Mouse (Mus musculus): ENCODE measurements around the gene Psme2b. TPM values are rescaled to one million over a fixed set of nuclear protein-coding genes. Genes with fewer than 3 reads are reported as not detected.
"Not testable (repeated sequence)": the region's sequence is repeated elsewhere in the genome, so short reads cannot be mapped to it uniquely, and the experiment has no call there.

Gene Psme2b
- 1 to 10 TPM; 1.2 to 1.3 TPM for total RNA-seq (2021)

- DNase-seq (ENCODE audit: extremely low spot score in 1 of 2, low spot score in 2 of 2); intact Hi-C loops (cut with DNase I): not testable (repeated sequence)
Measured at GRCm38 (mm10) chr11:48946090-48946489, at the start of gene Psme2b. Gene Psme2b, minus strand, starts transcription at chr11:48946190.

GRCm38 (mm10) chr11:48994018-48994417 is 48.0 kb upstream of the Psme2b start, which contains the start of gene Tgtp1:
Gene Tgtp1, minus strand, starts transcription at chr11:48994172.
- DNase-seq (ENCODE audit: extremely low spot score in 1 of 2, low spot score in 2 of 2); intact Hi-C loops (cut with DNase I): not testable (repeated sequence)

GRCm38 (mm10) chr11:48993296-48993695 is 47.3 kb upstream of the Psme2b start:
- DNase-seq (ENCODE audit: extremely low spot score in 1 of 2, low spot score in 2 of 2); intact Hi-C loops (cut with DNase I): not testable (repeated sequence)

- intact Hi-C loops (cut with DNase I): not testable (repeated sequence)
Measured at GRCm38 (mm10) chr11:48991740-48992520, 45.9 kb upstream of the Psme2b start, which contains the start of gene Gm12185. Gene Gm12185, minus strand, starts transcription at chr11:48992226.

GRCm38 (mm10) chr11:48989981-48990380 is 44.0 kb upstream of the Psme2b start:
- intact Hi-C loops (cut with DNase I): not testable (repeated sequence)

More at GRCm38 (mm10) chr11:48991740-48992520, 45.9 kb upstream of the Psme2b start, which contains the start of gene Gm12185:
- not testable (repeated sequence) for DNase-seq (ENCODE audit: extremely low spot score in 1 of 2, low spot score in 2 of 2)

GRCm38 (mm10) chr11:48988219-48988618 is 42.2 kb upstream of the Psme2b start:
- intact Hi-C loops (cut with DNase I); DNase-seq (ENCODE audit: extremely low spot score in 1 of 2, low spot score in 2 of 2): not testable (repeated sequence)

More at GRCm38 (mm10) chr11:48989981-48990380, 44.0 kb upstream of the Psme2b start:
- not testable (repeated sequence) for DNase-seq (ENCODE audit: extremely low spot score in 1 of 2, low spot score in 2 of 2)

GRCm38 (mm10) chr11:48982848-48983247 is 36.9 kb upstream of the Psme2b start:
- DNase-seq (ENCODE audit: extremely low spot score in 1 of 2, low spot score in 2 of 2); intact Hi-C loops (cut with DNase I): not testable (repeated sequence)

- intact Hi-C loops (cut with DNase I); DNase-seq (ENCODE audit: extremely low spot score in 1 of 2, low spot score in 2 of 2): not testable (repeated sequence)
Measured at GRCm38 (mm10) chr11:48980052-48980451, 34.1 kb upstream of the Psme2b start.

- intact Hi-C loops (cut with DNase I); DNase-seq (ENCODE audit: extremely low spot score in 1 of 2, low spot score in 2 of 2): not testable (repeated sequence)
Measured at GRCm38 (mm10) chr11:48979251-48979650, 33.3 kb upstream of the Psme2b start, which contains the start of gene 9930111J21Rik1. Gene 9930111J21Rik1, minus strand, starts transcription at chr11:48979398.

- not testable (repeated sequence) for DNase-seq (ENCODE audit: extremely low spot score in 1 of 2, low spot score in 2 of 2)
Measured at GRCm38 (mm10) chr11:48978240-48978939, 32.4 kb upstream of the Psme2b start, which contains the start of gene Olfr56. Gene Olfr56, plus strand, starts transcription at chr11:48978889.

GRCm38 (mm10) chr11:48974686-48975085 is 28.7 kb upstream of the Psme2b start:
- intact Hi-C loops (cut with DNase I): not testable (repeated sequence)

More at GRCm38 (mm10) chr11:48978240-48978939, 32.4 kb upstream of the Psme2b start, which contains the start of gene Olfr56:
- intact Hi-C loops (cut with DNase I): not testable (repeated sequence)

GRCm38 (mm10) chr11:48939286-48939685 is 6.7 kb downstream of the Psme2b start:
- DNase-seq (ENCODE audit: extremely low spot score in 1 of 2, low spot score in 2 of 2); intact Hi-C loops (cut with DNase I): not testable (repeated sequence)

More at GRCm38 (mm10) chr11:48974686-48975085, 28.7 kb upstream of the Psme2b start:
- DNase-seq (ENCODE audit: extremely low spot score in 1 of 2, low spot score in 2 of 2): not testable (repeated sequence)

GRCm38 (mm10) chr11:48935291-48935690 is 10.7 kb downstream of the Psme2b start:
- intact Hi-C loops (cut with DNase I); DNase-seq (ENCODE audit: extremely low spot score in 1 of 2, low spot score in 2 of 2): not testable (repeated sequence)

GRCm38 (mm10) chr11:48933923-48934322 is 12.1 kb downstream of the Psme2b start:
- intact Hi-C loops (cut with DNase I); DNase-seq (ENCODE audit: extremely low spot score in 1 of 2, low spot score in 2 of 2): not testable (repeated sequence)

GRCm38 (mm10) chr11:48933422-48933821 is 12.6 kb downstream of the Psme2b start:
- DNase-seq (ENCODE audit: extremely low spot score in 1 of 2, low spot score in 2 of 2); intact Hi-C loops (cut with DNase I): not testable (repeated sequence)

- DNase-seq (ENCODE audit: extremely low spot score in 1 of 2, low spot score in 2 of 2); intact Hi-C loops (cut with DNase I): not testable (repeated sequence)
Measured at GRCm38 (mm10) chr11:48928068-48928467, 17.9 kb downstream of the Psme2b start.

- intact Hi-C loops (cut with DNase I); DNase-seq (ENCODE audit: extremely low spot score in 1 of 2, low spot score in 2 of 2): not testable (repeated sequence)
Measured at GRCm38 (mm10) chr11:48926437-48926836, 19.6 kb downstream of the Psme2b start.

GRCm38 (mm10) chr11:48923818-48924217 is 22.2 kb downstream of the Psme2b start:
- DNase-seq (ENCODE audit: extremely low spot score in 1 of 2, low spot score in 2 of 2); intact Hi-C loops (cut with DNase I): not testable (repeated sequence)

- intact Hi-C loops (cut with DNase I): no loop called here
- DNase-seq (ENCODE audit: extremely low spot score in 1 of 2, low spot score in 2 of 2): no peak
Measured at GRCm38 (mm10) chr11:48918380-48918779, 27.6 kb downstream of the Psme2b start.

Data from left cerebral cortex, postnatal 10 days (tissue).